Mouse (Mus musculus) brain, adult 2 months (tissue): ENCODE results near the gene Fam90a1b.
A peak's percentile ranks its signal among the peaks of the same experiment; 100 is the strongest.
"Not testable (repeated sequence)": the region's sequence is repeated elsewhere in the genome, so short reads cannot be mapped to it uniquely, and the experiment has no call there.

Experiments
- DNase-seq: peaks from one replicate; pipeline ENCODE4 v3.0.0; 2011; ENCODE audit warnings: low read depth, low spot score

Fam90a1b gene

DNA sequence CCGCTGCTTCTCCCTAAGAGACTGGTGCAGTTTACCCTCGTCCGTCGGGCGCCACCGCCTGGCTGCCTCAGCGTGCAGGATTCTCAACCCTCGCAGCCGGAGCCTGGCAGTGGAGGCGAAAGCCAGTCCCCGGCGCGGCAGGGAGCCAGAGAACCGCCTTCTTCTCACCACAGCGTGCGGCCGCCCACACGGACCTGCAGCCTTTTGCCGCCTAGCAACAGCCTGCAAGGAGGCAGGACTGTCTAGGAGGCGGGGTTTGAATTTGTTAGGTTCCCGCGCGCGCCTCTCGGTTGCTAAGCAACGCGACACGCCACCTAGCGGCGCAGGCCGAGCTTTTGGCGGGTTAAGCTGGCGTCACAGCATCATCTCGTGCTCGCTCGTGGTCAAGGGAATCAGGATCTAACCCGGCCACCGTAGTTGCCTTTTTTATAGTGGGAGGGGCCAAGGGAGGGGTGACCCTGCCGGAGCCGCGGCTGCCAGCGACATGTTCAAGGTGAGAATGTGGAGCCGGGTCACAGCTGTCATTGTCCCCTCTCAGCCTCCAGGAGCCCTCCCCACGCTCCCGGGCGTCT is at the start of gene Fam90a1b, which contains the start of gene Apoo:
Fam90a1b (minus strand) TSS at position 108 of the 572 bp plus-strand sequence.
Apoo (plus strand) TSS at position 448 of the 572 bp plus-strand sequence.
- peak; percentile 99 for DNase-seq

- no peak for DNase-seq
Observed at GRCm38 (mm10) chrX:94408975-94409374, 42.4 kb upstream of the Fam90a1b start.

GRCm38 (mm10) chrX:94378734-94379133 is 12.2 kb upstream of the Fam90a1b start:
- no peak for DNase-seq

- DNase-seq, result no peak
Observed at GRCm38 (mm10) chrX:94367248-94367647, 671 bp upstream of the Fam90a1b start.

GRCm38 (mm10) chrX:94366029-94366428 is 548 bp downstream of the Fam90a1b start:
- DNase-seq, result no peak

DNA sequence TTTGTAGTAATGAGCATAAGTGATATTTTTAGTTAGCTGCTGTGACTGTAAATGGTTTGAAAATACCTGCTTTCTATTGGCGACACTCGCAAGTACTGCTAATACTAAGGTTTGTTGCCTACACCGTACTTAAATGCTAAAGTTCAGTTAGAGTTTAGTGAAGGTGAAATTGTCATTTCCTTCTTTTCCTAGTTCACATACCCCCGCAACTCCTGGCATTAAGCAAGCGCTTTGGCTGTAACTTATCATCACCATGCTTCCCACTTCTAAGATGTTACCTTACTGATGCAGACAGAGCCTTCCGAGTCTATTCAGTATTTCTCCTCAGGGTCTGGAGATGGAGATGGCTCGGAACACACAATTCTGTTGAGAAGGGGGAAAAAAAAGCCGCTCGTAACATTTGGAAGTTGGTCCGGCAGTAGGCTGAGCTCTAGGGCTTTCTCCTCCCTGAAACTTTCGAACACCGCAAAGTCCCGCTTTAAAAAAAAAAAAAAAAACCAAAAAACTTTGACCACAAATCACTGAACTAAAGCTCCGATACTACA is 1.1 kb downstream of the Fam90a1b start:
- no peak for DNase-seq

GRCm38 (mm10) chrX:94343638-94344037 is 22.9 kb downstream of the Fam90a1b start:
- DNase-seq, result not testable (repeated sequence)

- DNase-seq, result peak; percentile 42
Observed at GRCm38 (mm10) chrX:94321036-94321902, 45.3 kb downstream of the Fam90a1b start.
